Comparison of ENCODE assay signal across 16 mouse cellular contexts in genomic region chrX:149762853-149763252, GRCm38 (mm10). TPM values are rescaled to one million over a fixed set of nuclear protein-coding genes. Genes with fewer than 3 reads are reported as not detected.
DNase-seq lines count a peak whose midpoint lies in the region; ATAC-seq and TF ChIP-seq lines count a peak whose summit lies in the region.
"Not testable (repeated sequence)": the region's sequence is repeated elsewhere in the genome, so short reads cannot be mapped to it uniquely, and the experiment has no call there.
"Had no signal": no experiment of that assay in that cellular context is flagged by ENCODE, and none has a peak within 500 bp of the region (broad histone marks: within the 10 kb centered on the region; RNA-seq: fewer than 3 reads in every experiment).

No protein-coding gene starts in this region.

- not testable (repeated sequence) for H3K4me2 ChIP-seq in kidney, postnatal 0 days (ENCODE audit: low read length); midbrain, postnatal 0 days (ENCODE audit: low read depth, low read length, poor library complexity, severe bottlenecking)

- H3K9ac ChIP-seq in heart, adult 2 months (ENCODE audit: low read depth, low read length); kidney, postnatal 0 days (ENCODE audit: low read depth, low read length); midbrain, postnatal 0 days (replicated peaks; ENCODE audit: low read length, poor library complexity, severe bottlenecking): not testable (repeated sequence)

- H3K79me2 ChIP-seq in heart, adult 2 months (replicated peaks; ENCODE audit: control insufficient read depth, insufficient read depth, low read length), result not testable (repeated sequence)

- TF ChIP-seq EP300 in heart, adult 2 months (IDR thresholded peaks at IDR 0.05; ENCODE audit: insufficient read depth, low read depth, low read length), result not testable (repeated sequence)

- 36% methylated on average over 4 of the region's 4 CpGs for WGBS in heart, adult 2 months
- WGBS in kidney, postnatal 0 days, result 48% methylated on average over 4 of the region's 4 CpGs
- 47% methylated on average over 4 of the region's 4 CpGs for WGBS in midbrain, postnatal 0 days

- peak; percentile 59 for TF ChIP-seq CTCF in heart, adult 2 months (IDR thresholded peaks at IDR 0.05)
- TF ChIP-seq CTCF in kidney, postnatal 0 days (IDR thresholded peaks at IDR 0.05; ENCODE audit: low read depth), result peak; percentile 50
- TF ChIP-seq CTCF in midbrain, postnatal 0 days (IDR thresholded peaks at IDR 0.05), result peak; percentile 30; the same call in 1 of the 2 replicates

- not testable (repeated sequence) for H3K27ac ChIP-seq in heart, adult 2 months; kidney, postnatal 0 days; midbrain, postnatal 0 days (ENCODE audit: low read depth, low read length)

- H3K4me3 ChIP-seq in heart, adult 2 months; kidney, postnatal 0 days (replicated peaks; ENCODE audit: low read depth, low read length); midbrain, postnatal 0 days (ENCODE audit: low read depth, low read length): not testable (repeated sequence)

- H3K9me3 ChIP-seq in kidney, postnatal 0 days (replicated peaks; ENCODE audit: low read length); midbrain, postnatal 0 days (ENCODE audit: low read length): not testable (repeated sequence)

- DNase-seq in B cell, adult 2 months, result peak; percentile 11 to 41
- peak; percentile 24 for DNase-seq in ZHBTc4 (ENCODE audit: low read depth, low spot score)
- DNase-seq in cerebellum, adult 9-10 months, result peak; percentile 43
- peak in 1 of 2 experiments; percentile 46 for DNase-seq in heart, adult 2 months
- not testable (repeated sequence) for DNase-seq in kidney, postnatal 0 days (ENCODE audit: low spot score); midbrain, postnatal 0 days (ENCODE audit: low spot score)
- peak; percentile 2 to 6 for DNase-seq in left cerebral cortex, postnatal 14 days (ENCODE audit: low spot score in 2 of 2)
- peak; percentile 1 for DNase-seq in thymus, postnatal 0 days (ENCODE audit: low spot score)

- intact Hi-C loops in heart, adult 2 months (cut with DNase I); left cerebral cortex, postnatal 14 days (cut with DNase I): not testable (repeated sequence)

- H3K27me3 ChIP-seq in heart, adult 2 months (ENCODE audit: control insufficient read depth, insufficient read depth, low read length); kidney, postnatal 0 days (ENCODE audit: insufficient read depth, low read length); midbrain, postnatal 0 days (ENCODE audit: insufficient read depth, low read length): not testable (repeated sequence)

- not testable (repeated sequence) for H3K36me3 ChIP-seq in heart, adult 2 months (ENCODE audit: control insufficient read depth, insufficient read depth, low read length); kidney, postnatal 0 days (ENCODE audit: insufficient read depth, low read length); midbrain, postnatal 0 days (ENCODE audit: insufficient read depth, low read length)

- not testable (repeated sequence) for ATAC-seq in kidney, postnatal 0 days (replicated peaks; ENCODE audit: low FRiP score, low read depth); midbrain, postnatal 0 days (ENCODE audit: low FRiP score)

- not testable (repeated sequence) for TF ChIP-seq POLR2A in heart, adult 2 months (IDR thresholded peaks at IDR 0.05; ENCODE audit: insufficient read depth, low read depth, low read length)

- not testable (repeated sequence) for H3K4me1 ChIP-seq in heart, adult 2 months (ENCODE audit: control insufficient read depth, insufficient read depth, low read length); kidney, postnatal 0 days (replicated peaks; ENCODE audit: insufficient read depth, low read length); midbrain, postnatal 0 days (ENCODE audit: insufficient read depth, low read length)

RNA-seq across cellular contexts. Expression of gene Gm15097, which starts 21.4 kb away (rescaled TPM):
- not detected for total RNA-seq in heart, adult 2 months (2021)
- polyA plus RNA-seq in heart, adult 2 months (2012; rRNA removed), result not detected in 2 replicates
- not detected in 2 replicates for polyA plus RNA-seq in kidney, postnatal 0 days (2015; fragmentation: Nextera tagmentation; extraction: Ambion mirVana)
- total RNA-seq in left cerebral cortex, postnatal 14 days (2021), result not detected
- total RNA-seq in midbrain, postnatal 0 days (2014; rRNA removed), result not detected in 2 replicates
- not detected in 2 replicates for polyA plus RNA-seq in midbrain, postnatal 0 days (2015; fragmentation: Nextera tagmentation; extraction: Ambion mirVana)
- not detected in 2 replicates for polyA plus RNA-seq in thymus, postnatal 0 days (2015; fragmentation: Nextera tagmentation; extraction: Ambion mirVana)
- total RNA-seq: adrenal gland, adult 18-20 months; granulocyte monocyte progenitor cell, adult 5-6 weeks; heart, postnatal 25 days; left cerebral cortex, postnatal 25 days had no signal
- polyA plus RNA-seq: forebrain, embryonic 16.5 days; kidney, embryonic 14.5 days; midbrain, embryonic 10.5 days; neural tube, embryonic 12.5 days had no signal
